Mouse (Mus musculus): ENCODE measurements at regions not wholly inside any gene's neighbourhood (a gene's known extent, or its start where the extent isn't known, plus 50 kb on each side); places are given as distances from the start of the nearest gene placed in this dataset.

GRCm38 (mm10) chr2:21100248-21100808, 104.8 kb downstream of the Enkur start:
- H3K9ac ChIP-seq (replicated peaks; ENCODE audit: low read length, poor library complexity, severe bottlenecking): no peak overlapping the region
- ATAC-seq (ENCODE audit: low FRiP score): no peak
- H3K27ac ChIP-seq (ENCODE audit: low read depth, low read length): no peak overlapping the region
- no peak overlapping the region for H3K4me2 ChIP-seq (ENCODE audit: low read depth, low read length, poor library complexity, severe bottlenecking)
- no peak for DNase-seq (ENCODE audit: low spot score)
- no peaks in the 10 kb centered on the region for H3K9me3 ChIP-seq (ENCODE audit: low read length)
- no peak for TF ChIP-seq CTCF (IDR thresholded peaks at IDR 0.05)
- H3K4me3 ChIP-seq (ENCODE audit: low read depth, low read length): no peak overlapping the region
- H3K36me3 ChIP-seq (ENCODE audit: insufficient read depth, low read length): no peaks in the 10 kb centered on the region
- H3K4me1 ChIP-seq (ENCODE audit: insufficient read depth, low read length): no peaks in the 10 kb centered on the region
- WGBS: 52% methylated on average over 6 of the region's 6 CpGs
- H3K27me3 ChIP-seq (ENCODE audit: insufficient read depth, low read length): no peaks in the 10 kb centered on the region

DNA sequence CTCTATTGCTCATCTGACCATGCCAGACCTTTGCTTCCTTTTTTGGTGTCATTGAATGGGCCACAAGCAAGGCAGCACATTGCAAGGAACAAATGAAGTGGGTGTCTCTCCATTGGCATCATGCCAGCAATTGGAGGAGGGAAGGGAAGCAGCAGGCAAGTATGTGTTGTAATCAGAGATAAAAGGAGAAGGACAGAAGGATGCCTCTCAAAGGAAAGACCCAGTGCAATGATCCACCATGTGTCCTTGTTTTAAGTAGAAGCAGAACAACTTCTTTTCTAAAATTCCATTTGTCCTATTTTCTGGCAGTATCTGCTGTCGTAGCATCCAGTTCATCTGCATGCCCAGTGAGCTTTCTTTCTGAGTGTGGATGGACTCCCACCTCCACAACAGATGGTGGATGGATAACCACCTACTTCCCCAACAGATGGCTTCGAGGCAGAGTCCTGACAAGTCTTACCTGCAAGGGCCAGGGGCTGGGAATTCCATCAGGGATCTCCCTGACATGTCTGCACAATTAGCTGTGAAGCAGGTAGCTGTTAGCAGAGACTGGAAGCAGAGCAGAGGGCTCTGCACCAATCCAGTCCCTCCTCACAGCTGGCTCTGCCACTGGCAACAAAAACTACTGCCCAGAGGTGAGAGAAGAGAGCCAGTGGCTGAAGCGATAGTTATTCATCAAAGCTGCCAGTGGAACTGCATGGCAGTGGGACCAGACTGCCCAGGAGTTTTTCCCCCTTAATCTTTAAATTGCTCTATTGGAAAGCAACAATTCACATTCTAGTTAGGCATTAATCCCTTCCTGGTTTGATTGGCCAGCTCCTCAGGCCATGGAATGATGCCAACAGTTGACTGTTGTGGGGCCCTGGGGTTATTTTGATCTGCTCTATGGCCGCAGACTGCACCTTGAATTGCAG, 113.8 kb downstream of the Enkur start:
- DNase-seq (ENCODE audit: low spot score) (peak; percentile 44), ATAC-seq (ENCODE audit: low FRiP score) (no peak)
- H3K9ac ChIP-seq (replicated peaks; ENCODE audit: low read length, poor library complexity, severe bottlenecking): no peak overlapping the region
- no peaks in the 10 kb centered on the region for H3K27me3 ChIP-seq (ENCODE audit: insufficient read depth, low read length)
- H3K4me3 ChIP-seq (ENCODE audit: low read depth, low read length): no peak overlapping the region
- H3K27ac ChIP-seq (ENCODE audit: low read depth, low read length): no peak overlapping the region
- H3K4me2 ChIP-seq (ENCODE audit: low read depth, low read length, poor library complexity, severe bottlenecking): no peak overlapping the region
- H3K9me3 ChIP-seq (ENCODE audit: low read length): no peaks in the 10 kb centered on the region
- H3K4me1 ChIP-seq (ENCODE audit: insufficient read depth, low read length): peaks cover 4% of the 10 kb centered on the region; the same call in 1 of the 2 replicates
- WGBS: 42% methylated on average over 4 of the region's 4 CpGs
- TF ChIP-seq CTCF (IDR thresholded peaks at IDR 0.05): no peak
- no peaks in the 10 kb centered on the region for H3K36me3 ChIP-seq (ENCODE audit: insufficient read depth, low read length)

DNA sequence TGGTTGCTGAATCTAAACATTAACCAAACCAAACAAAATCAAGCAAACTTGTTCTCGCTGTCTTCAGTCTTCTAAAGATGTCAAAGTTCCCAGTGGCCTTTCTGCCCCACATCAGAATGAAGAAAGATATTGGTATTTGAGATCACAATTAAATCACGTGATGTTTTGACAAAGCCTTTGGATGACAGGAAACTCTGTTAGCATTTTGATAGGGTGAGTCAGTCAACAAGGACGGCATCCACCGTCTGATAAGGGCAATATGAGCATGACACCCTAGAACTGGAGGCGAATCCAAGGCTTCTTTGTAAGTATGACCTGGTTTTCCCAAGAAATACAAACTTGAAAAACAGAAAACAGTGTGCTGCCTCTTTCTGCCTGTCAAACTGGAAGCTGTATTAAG, 116.8 kb upstream of the Arhgap21 start:
- no peaks in the 10 kb centered on the region for H3K36me3 ChIP-seq (ENCODE audit: insufficient read depth, low read length)

GRCm38 (mm10) chr2:21067292-21067850, 98.7 kb upstream of the Arhgap21 start:
- no peaks in the 10 kb centered on the region for H3K9me3 ChIP-seq (ENCODE audit: low read length)
- no peak for TF ChIP-seq CTCF (IDR thresholded peaks at IDR 0.05)
- H3K36me3 ChIP-seq (ENCODE audit: insufficient read depth, low read length): no peaks in the 10 kb centered on the region
- H3K4me3 ChIP-seq (ENCODE audit: low read depth, low read length): no peak overlapping the region
- H3K27ac ChIP-seq (ENCODE audit: low read depth, low read length): no peak overlapping the region
- no peak overlapping the region for H3K9ac ChIP-seq (replicated peaks; ENCODE audit: low read length, poor library complexity, severe bottlenecking)
- no peak for ATAC-seq (ENCODE audit: low FRiP score)
- H3K4me1 ChIP-seq (ENCODE audit: insufficient read depth, low read length): no peaks in the 10 kb centered on the region
- no peaks in the 10 kb centered on the region for H3K27me3 ChIP-seq (ENCODE audit: insufficient read depth, low read length)
- WGBS: 93% methylated on average over 9 of the region's 9 CpGs
- no peak overlapping the region for H3K4me2 ChIP-seq (ENCODE audit: low read depth, low read length, poor library complexity, severe bottlenecking)
- DNase-seq (ENCODE audit: low spot score): no peak

More for the DNA sequence above, 116.8 kb upstream of the Arhgap21 start:
- Histone ChIP-seq H3K9me3 (ENCODE audit: low read length) (no peaks in the 10 kb centered on the region), H3K4me3 (ENCODE audit: low read depth, low read length) (no peak overlapping the region), H3K27ac (ENCODE audit: low read depth, low read length) (no peak overlapping the region), H3K4me1 (ENCODE audit: insufficient read depth, low read length) (no peaks in the 10 kb centered on the region), H3K9ac (replicated peaks; ENCODE audit: low read length, poor library complexity, severe bottlenecking) (no peak overlapping the region), H3K4me2 (ENCODE audit: low read depth, low read length, poor library complexity, severe bottlenecking) (no peak overlapping the region), H3K27me3 (ENCODE audit: insufficient read depth, low read length) (no peaks in the 10 kb centered on the region)
- DNase-seq (ENCODE audit: low spot score) (no peak), ATAC-seq (ENCODE audit: low FRiP score) (no peak)
- no peak for TF ChIP-seq CTCF (IDR thresholded peaks at IDR 0.05)
- 80% methylated on average over 5 of the region's 5 CpGs for WGBS

- Histone ChIP-seq H3K4me2 (ENCODE audit: low read depth, low read length, poor library complexity, severe bottlenecking) (no peak overlapping the region), H3K36me3 (ENCODE audit: insufficient read depth, low read length) (no peaks in the 10 kb centered on the region), H3K9me3 (ENCODE audit: low read length) (no peaks in the 10 kb centered on the region), H3K27ac (ENCODE audit: low read depth, low read length) (peak overlapping the region; percentile 38), H3K4me3 (ENCODE audit: low read depth, low read length) (no peak overlapping the region), H3K9ac (replicated peaks; ENCODE audit: low read length, poor library complexity, severe bottlenecking) (no peak overlapping the region), H3K27me3 (ENCODE audit: insufficient read depth, low read length) (no peaks in the 10 kb centered on the region), H3K4me1 (ENCODE audit: insufficient read depth, low read length) (peaks cover 8% of the 10 kb centered on the region; the same call in 1 of the 2 replicates)
- DNase-seq (ENCODE audit: low spot score): peak; percentile 76
- no peak for TF ChIP-seq CTCF (IDR thresholded peaks at IDR 0.05)
- WGBS: 17% methylated on average over 2 of the region's 2 CpGs
- ATAC-seq (ENCODE audit: low FRiP score): peak; percentile 76
Measured at GRCm38 (mm10) chr2:21060347-21060650, 91.6 kb upstream of the Arhgap21 start.
